Mouse (Mus musculus): ENCODE data around the gene Vmn1r118.
"Not testable (repeated sequence)": the region's sequence is repeated elsewhere in the genome, so short reads cannot be mapped to it uniquely, and the experiment has no call there.

Gene Vmn1r118

GRCm38 (mm10) chr7:20912247-20912646 lies at the start of gene Vmn1r118:
Gene Vmn1r118, minus strand, starts transcription at chr7:20912347.
- not testable (repeated sequence) for DNase-seq

- not testable (repeated sequence) for DNase-seq
Observed at GRCm38 (mm10) chr7:20884021-20884420, 28.1 kb downstream of the Vmn1r118 start, which contains the start of gene Vmn1r117. Gene Vmn1r117, minus strand, starts transcription at chr7:20884121.

GRCm38 (mm10) chr7:20871956-20872355 lies 40.2 kb downstream of the Vmn1r118 start, which contains the start of gene Vmn1r116:
Gene Vmn1r116, plus strand, starts transcription at chr7:20872256.
- not testable (repeated sequence) for DNase-seq

Measured in lung, postnatal 14 days (tissue).